Mouse (Mus musculus) CH12F3 (cell line): Measurements from ENCODE around the gene Olfr992.
"Not testable (repeated sequence)": the region's sequence is repeated elsewhere in the genome, so short reads cannot be mapped to it uniquely, and the experiment has no call there.

Source experiments
- in situ Hi-C: fragments of 300-500 bp; cut with MboI; formaldehyde crosslinking; loops from 2 replicates; pipeline ENCODE4 v1.14.3; 2020; ENCODE audit warnings: low sequenced_read_pairs

Gene Olfr992

DNA sequence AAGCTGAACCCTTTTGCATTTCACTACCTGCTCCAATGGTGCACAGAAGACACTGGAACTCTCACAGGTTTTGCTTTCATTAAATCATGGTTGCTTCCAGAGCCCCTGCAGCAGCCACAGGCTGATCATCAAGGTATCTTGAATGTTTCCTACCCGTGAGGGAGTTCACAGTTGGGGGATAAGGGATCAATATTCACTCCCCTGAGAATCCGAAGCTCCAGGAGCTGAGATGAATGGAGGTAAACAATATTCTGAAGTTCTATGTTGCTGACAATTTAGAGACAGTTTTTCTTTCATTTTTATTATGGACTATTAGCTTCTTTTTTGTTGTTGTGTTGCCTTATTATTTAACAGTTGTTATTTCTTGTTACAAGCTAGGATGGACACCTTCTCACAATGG is at the start of gene Olfr992:
TSS of gene Olfr992 (minus strand) at position 101 of the 400 bp plus-strand sequence.
- in situ Hi-C loops, result no loop called here

DNA sequence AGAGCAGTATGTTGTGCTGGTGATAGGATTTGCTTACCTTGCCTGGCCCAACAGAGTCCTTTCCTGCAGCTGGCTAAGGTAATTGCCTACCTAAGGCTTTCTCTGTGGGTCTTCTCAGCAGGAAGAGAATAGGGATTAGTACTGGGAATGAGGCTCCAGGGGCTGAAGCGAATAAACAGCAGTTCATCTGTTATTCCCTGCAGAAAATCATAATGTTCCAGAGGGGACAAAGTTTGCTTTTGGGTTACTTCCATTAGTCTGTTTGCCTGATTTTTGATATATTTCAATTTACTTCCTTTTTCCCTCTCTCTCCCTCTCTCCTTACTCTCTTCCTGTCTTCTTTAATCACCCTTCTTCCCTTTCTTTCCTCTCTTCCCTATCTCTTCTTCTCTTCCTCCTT is 34.3 kb upstream of the Olfr992 start, which contains the start of gene Olfr995:
TSS of gene Olfr995 (minus strand) at position 101 of the 400 bp plus-strand sequence.
- in situ Hi-C loops, result no loop called here

DNA sequence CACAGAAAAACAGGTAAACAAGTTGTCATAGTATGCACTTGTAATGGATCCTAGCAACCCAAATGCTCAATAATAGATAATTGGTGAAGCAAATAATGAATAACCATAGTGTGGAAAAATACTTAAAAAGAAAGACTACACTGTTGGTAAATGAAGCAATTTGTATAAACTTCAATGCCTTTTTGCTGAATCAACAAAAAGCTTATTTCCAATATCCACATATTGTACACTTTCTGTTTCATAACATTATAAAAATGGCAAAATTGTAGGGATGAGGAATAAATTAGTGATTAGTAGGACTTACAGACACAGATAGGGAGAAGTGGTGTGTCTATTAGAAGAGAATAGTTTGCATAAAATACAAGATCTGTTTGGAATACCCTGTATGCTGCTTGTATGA is 33.3 kb upstream of the Olfr992 start:
- in situ Hi-C loops, result no loop called here

DNA sequence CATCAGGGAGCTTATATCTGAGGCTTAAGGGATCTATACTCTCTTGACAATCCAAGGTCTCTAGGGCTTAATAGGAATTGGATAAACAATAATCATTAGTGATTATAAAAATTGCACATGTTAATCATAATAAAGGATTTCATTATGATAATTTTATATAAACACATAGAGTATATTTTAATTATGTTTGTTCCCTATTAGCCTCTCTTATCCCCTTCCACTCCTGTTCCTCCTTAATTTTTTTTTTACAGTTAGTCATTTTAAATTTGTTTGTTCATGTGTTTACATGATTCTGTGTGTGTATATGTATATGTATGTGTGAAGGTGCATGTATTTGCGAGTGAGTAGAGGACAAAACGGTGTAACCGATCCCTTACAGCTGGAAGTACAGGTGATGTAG is 27.1 kb upstream of the Olfr992 start, which contains the start of gene Olfr994:
TSS of gene Olfr994 (minus strand) at position 101 of the 400 bp plus-strand sequence.
- in situ Hi-C loops, result no loop called here

DNA sequence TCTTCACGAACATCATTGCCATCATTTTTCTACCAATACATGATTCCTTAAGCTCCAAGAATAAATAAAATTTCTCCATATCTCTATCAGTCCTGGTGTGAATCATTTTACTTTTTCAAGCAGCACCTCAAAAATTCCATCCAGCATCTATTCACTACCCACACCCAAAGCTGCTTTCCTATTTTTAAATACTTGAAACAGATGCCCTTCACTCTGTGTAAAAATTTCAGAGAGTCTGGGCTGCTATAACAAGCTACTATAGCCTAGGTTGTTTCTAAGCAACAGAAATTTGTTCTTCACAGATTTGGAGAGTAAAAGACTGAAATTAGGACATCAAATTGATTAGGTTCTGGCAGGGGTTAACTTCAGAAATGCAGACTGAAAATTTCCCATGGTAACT is 16.6 kb upstream of the Olfr992 start:
- in situ Hi-C loops, result no loop called here

DNA sequence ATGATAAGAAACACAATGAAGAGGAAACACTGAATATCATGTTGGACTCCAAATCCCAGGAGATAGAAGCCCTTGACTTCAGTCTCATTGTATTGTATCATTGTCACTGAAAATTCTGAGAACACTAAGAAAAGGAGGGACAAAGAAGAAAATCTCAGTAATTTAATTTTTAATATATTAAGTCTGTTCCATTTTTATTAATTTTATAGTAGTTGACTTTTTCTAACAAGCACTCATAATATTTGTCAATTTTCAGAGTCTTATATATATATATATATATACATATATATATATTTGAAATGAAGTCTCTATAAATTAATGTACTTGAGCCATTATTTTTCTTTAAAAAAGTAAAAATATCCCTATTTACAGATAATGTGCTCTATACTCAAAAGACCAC is 5.5 kb upstream of the Olfr992 start, which contains the start of gene Olfr993:
TSS of gene Olfr993 (minus strand) at position 101 of the 400 bp plus-strand sequence.
- in situ Hi-C loops, result no loop called here

DNA sequence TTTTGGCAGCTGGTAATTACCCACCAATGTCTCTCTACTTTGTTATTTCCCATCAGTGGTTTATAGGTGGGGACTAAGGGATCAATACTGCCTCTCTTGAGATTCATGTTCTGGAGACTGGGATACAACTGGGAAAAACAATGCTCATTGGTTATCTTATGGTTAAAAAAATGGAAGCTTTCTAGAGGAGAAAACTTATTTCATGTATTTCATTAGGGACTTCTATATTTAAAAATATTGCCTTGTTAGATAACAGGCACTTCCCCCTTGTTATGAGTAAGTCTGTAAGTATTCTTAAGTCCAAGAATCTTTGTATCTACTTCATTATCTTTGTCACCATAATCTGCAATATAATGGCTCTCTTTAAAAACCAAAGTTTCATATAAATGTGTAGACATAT is 46.1 kb downstream of the Olfr992 start, which contains the start of gene Olfr988:
TSS of gene Olfr988 (minus strand) at position 101 of the 400 bp plus-strand sequence.
- in situ Hi-C loops, result not testable (repeated sequence)
